Mouse (Mus musculus) MEL (cell line): ENCODE results near the gene Sdc3.

Experiments
- CTCF ChIP-seq, 3 experiments: IDR thresholded peaks in 2 of 3; conservative IDR thresholded peaks in 1 of 3; 2 replicates each; pipeline ENCODE4 v1.5.1; 2011 to 2012; ENCODE audit warnings: low read length in 3 of 3, low read depth in 2 of 3, mild to moderate bottlenecking in 2 of 3, improper control_type of control experiment in 1 of 3, inconsistent platforms in 1 of 3, mixed read lengths in 1 of 3, moderate library complexity in 1 of 3; ENCODE audit not compliant: control insufficient read depth in 1 of 3, insufficient read depth in 1 of 3, poor library complexity in 1 of 3, severe bottlenecking in 1 of 3
- E2F4 ChIP-seq: IDR thresholded peaks from 2 replicates; pipeline ENCODE4 v1.6.1; 2011; ENCODE audit warnings: low read depth, low read length, improper control_type of control experiment, borderline replicate concordance
- EP300 ChIP-seq, 2 experiments: IDR thresholded peaks; 2 replicates each; pipeline ENCODE4 v1.6.1; 2011; ENCODE audit warnings: improper control_type of control experiment in 2 of 2, low read length in 2 of 2, low read depth in 1 of 2, mild to moderate bottlenecking in 1 of 2
- ETS1 ChIP-seq: IDR thresholded peaks from 2 replicates; pipeline ENCODE4 v1.6.1; 2012; ENCODE audit warnings: low read depth, mild to moderate bottlenecking, inconsistent platforms, low read length, improper control_type of control experiment, moderate library complexity
- POLR2A ChIP-seq, 2 experiments: IDR thresholded peaks; 2 replicates each; pipeline ENCODE4 v1.6.1; 2011 to 2012; ENCODE audit warnings: low read length in 2 of 2, mild to moderate bottlenecking in 2 of 2, control low read depth in 1 of 2, improper control_type of control experiment in 1 of 2, low read depth in 1 of 2, moderate library complexity in 1 of 2; ENCODE audit not compliant: control insufficient read depth in 1 of 2, insufficient read depth in 1 of 2, poor library complexity in 1 of 2

DNA sequence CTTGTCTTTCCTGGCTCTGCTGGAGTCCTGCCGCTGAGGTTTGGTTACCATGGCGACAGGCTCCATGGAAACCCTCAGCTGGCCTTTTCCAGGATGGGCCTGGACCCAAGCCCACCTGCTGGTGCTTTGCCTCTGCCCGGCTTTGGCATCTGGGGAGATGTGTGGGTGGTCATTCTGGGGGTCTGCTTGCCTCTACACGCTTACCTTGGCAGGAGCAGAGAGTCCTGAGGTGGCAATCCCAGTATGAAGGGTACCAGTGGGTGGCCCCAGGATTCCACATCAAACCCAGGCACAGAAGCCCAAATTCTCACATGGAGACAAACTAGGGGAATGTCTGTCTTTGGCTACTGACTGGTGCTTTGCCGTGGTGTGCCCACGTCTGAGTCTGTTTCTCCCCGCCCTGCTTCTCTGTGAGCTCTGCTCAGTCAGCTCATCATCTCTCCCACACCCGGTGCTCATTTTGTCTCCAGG, 73.6 kb downstream of the Sdc3 start:
- TF ChIP-seq CTCF (IDR thresholded peaks at IDR 0.05 in 2 of 3, conservative IDR thresholded peaks at IDR 0.05 in 1 of 3; ENCODE audit: control insufficient read depth in 1 of 3, insufficient read depth in 1 of 3, low read depth in 2 of 3, low read length in 3 of 3, poor library complexity in 1 of 3, severe bottlenecking in 1 of 3) (no peak), EP300 (IDR thresholded peaks at IDR 0.05; ENCODE audit: low read depth in 1 of 2, low read length in 2 of 2) (no peak), POLR2A (IDR thresholded peaks at IDR 0.05; ENCODE audit: control insufficient read depth in 1 of 2, insufficient read depth in 1 of 2, low read depth in 1 of 2, low read length in 2 of 2, poor library complexity in 1 of 2) (no peak), E2F4 (no peak), ETS1 (no peak)
